Comparison of ENCODE assay signal across 7 mouse cellular contexts in the genomic region with DNA sequence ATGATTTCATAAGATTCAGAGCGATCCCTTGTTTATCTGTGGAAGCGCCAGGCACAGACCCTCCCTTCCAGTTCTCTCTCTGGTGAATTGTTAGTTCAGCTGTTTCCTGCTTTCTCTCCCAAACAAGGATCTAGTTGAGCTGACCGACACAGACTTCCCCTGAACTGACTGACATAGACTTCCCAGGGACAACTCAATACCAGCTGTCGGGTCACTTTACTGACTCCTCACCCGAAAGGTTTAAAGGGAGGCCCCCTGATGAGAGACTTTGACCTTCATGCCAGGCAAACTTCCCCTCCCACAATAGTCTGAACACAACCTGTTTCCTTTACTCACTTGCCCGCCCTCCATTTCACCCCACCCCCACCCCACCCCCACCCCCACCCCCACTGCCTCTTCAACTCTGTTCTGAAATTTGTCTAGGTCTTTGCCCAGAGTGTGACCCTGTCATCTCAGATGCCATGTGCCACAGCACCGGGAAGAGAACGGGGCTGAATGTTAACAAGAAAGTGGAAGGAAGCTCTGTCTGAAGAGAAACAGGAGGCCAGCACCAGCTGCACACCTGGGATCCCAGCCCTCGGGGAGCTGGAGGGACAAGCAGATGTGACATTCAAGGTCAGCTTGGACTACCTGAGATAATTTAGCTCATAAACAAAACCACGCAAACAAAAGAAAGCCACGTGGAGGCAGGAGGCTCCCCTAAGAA.
A peak's percentile ranks its signal among the peaks of the same experiment; 100 is the strongest.
DNase-seq lines count a peak whose midpoint lies in the region; ATAC-seq and TF ChIP-seq lines count a peak whose summit lies in the region.

No protein-coding gene starts in this region.

- H3K27ac ChIP-seq in thymus, adult 2 months (ENCODE audit: control insufficient read depth, insufficient read depth, low read length) = no peak overlapping the region
- H3K27ac ChIP-seq in embryonic facial prominence, embryonic 15.5 days (replicated peaks) = 0 out of 2 replicates have a peak overlapping the region, but pooled peaks have one; percentile 3

- no peak for TF ChIP-seq POLR2A in thymus, adult 2 months (IDR thresholded peaks at IDR 0.05; ENCODE audit: control insufficient read depth, extremely low read depth, insufficient read depth, low read length, poor library complexity)

- H3K9ac ChIP-seq in embryonic facial prominence, embryonic 15.5 days = no peak overlapping the region

- H3K4me2 ChIP-seq in embryonic facial prominence, embryonic 15.5 days (replicated peaks) = no peak overlapping the region

- no peak; the same call in 1 of the 2 replicates for ATAC-seq in embryonic facial prominence, embryonic 15.5 days (ENCODE audit: insufficient number of reproducible peaks, low FRiP score, low TSS enrichment, low read depth)

- no peaks in the 10 kb centered on the region for H3K9me3 ChIP-seq in embryonic facial prominence, embryonic 15.5 days (replicated peaks)

- peak; percentile 24 for DNase-seq in thymus, adult 2 months
- DNase-seq in thymus, postnatal 10 days (ENCODE audit: low spot score in 2 of 2) = no peak
- peak; percentile 52 for DNase-seq in kidney, postnatal 14 days
- peak; percentile 26 for DNase-seq in yolk sac, embryonic 10.5 days (ENCODE audit: low spot score)
- DNase-seq in cerebellum, adult 11-12 months = no peak
- DNase-seq in spleen, adult 18-20 months = no peak

- no peak for TF ChIP-seq CTCF in thymus, adult 2 months (IDR thresholded peaks at IDR 0.05; ENCODE audit: borderline replicate concordance, control insufficient read depth, extremely low read depth, insufficient read depth, low read length, poor library complexity)

- no peak overlapping the region for H3K4me3 ChIP-seq in thymus, adult 2 months (ENCODE audit: control insufficient read depth, insufficient read depth, low read length)
- no peak overlapping the region for H3K4me3 ChIP-seq in embryonic facial prominence, embryonic 15.5 days (replicated peaks)

- peaks cover 19% of the 10 kb centered on the region for H3K4me1 ChIP-seq in thymus, adult 2 months (replicated peaks; ENCODE audit: control insufficient read depth, insufficient read depth, low read length)
- H3K4me1 ChIP-seq in embryonic facial prominence, embryonic 15.5 days = peaks cover 4% of the 10 kb centered on the region; the same call in 1 of the 2 replicates

- no peaks in the 10 kb centered on the region for H3K27me3 ChIP-seq in thymus, adult 2 months (ENCODE audit: control insufficient read depth, insufficient read depth, low read length)
- no peaks in the 10 kb centered on the region for H3K27me3 ChIP-seq in embryonic facial prominence, embryonic 15.5 days

- 21% methylated on average over 11 of the region's 11 CpGs for WGBS in thymus, adult 2 months
- WGBS in embryonic facial prominence, embryonic 15.5 days = 15% methylated on average over 11 of the region's 11 CpGs

- no peaks in the 10 kb centered on the region for H3K36me3 ChIP-seq in thymus, adult 2 months (ENCODE audit: control insufficient read depth, insufficient read depth, low read length)
- no peaks in the 10 kb centered on the region for H3K36me3 ChIP-seq in embryonic facial prominence, embryonic 15.5 days

Comparison
In these comparisons a context has a peak if more than half of its experiments do, and no peak if none do; other contexts are left out.
1. DNase-seq: peak in thymus, adult 2 months (single experiment), kidney, postnatal 14 days (single experiment) and yolk sac, embryonic 10.5 days (single experiment); none in thymus, postnatal 10 days (0 of 2), cerebellum, adult 11-12 months (single experiment) and spleen, adult 18-20 months (0 of 2).